Mouse (Mus musculus) CD4-positive, CD25-positive, alpha-beta regulatory T cell, adult 2 months (primary cell): ENCODE data around the gene Gm20388.
A peak's percentile ranks its signal among the peaks of the same experiment; 100 is the strongest.
"Not testable (repeated sequence)": the region's sequence is repeated elsewhere in the genome, so short reads cannot be mapped to it uniquely, and the experiment has no call there.

Experiments
- DNase-seq: peaks from one replicate; pipeline ENCODE4 v3.0.0-alpha.2; 2012; ENCODE audit warnings: low read depth, low spot score

Gene Gm20388

DNA sequence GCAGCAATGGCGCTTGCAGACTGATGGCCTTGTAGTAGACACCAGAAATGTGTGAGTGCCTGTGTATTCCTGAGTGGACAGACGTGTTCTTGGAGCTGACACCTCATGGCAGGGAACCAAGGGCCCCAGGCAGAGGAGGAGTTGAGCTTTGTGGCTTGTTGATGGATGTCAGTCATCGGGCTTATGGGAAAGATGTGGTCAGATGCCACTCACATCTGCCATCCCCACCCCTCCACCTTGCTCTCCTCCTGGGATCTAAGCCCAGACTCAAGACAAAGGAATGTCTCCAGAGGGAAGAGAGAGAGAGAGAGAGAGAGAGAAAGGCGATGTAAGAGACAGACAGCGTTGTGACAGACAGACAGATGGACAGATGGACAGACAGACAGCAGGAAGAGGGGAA is 1378.7 kb downstream of the Gm20388 start:
- no peak for DNase-seq

GRCm38 (mm10) chr8:121290547-121290946 is 1379.9 kb downstream of the Gm20388 start:
- no peak for DNase-seq

DNA sequence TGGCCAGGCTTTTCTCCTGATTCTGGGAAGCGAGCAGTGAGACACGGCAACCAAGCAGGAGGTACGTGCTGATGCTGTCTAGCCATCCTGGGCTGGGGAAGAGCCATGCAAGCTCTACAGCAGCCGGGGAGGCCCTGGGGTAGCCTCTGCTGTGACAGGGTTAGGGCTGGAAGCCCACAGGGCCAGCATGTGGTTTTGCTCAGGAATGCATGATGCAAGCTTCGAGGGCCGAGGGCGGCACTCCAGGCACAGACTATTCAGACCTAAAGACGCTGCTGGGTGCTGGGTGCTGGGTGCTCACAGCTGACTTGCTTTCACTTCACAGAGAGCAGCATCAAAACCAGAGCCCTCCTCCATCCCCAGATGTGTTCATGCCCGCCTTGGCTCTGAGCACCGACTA is 1382.8 kb downstream of the Gm20388 start:
- no peak for DNase-seq

GRCm38 (mm10) chr8:121294234-121295108 is 1383.8 kb downstream of the Gm20388 start:
- no peak for DNase-seq

DNA sequence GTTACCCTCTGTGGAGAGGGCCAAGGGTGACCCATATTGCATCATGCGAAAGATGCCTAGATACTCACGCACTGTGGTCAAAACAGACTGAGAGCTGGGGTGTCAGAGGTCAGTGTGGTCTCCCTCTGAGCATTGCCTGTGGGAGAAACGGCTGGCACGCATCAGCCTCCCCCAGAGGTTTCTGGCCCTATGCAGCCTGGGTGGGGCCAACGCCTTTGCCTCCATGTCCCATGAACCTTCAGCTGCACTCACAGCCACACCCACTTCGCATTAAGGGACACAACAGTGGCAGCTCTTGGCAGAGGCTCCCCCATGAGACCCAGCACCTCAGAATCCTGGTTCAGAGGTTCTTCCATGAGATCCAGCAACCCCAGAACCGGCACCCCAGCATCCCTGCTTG is 1385.4 kb downstream of the Gm20388 start:
- DNase-seq: no peak

DNA sequence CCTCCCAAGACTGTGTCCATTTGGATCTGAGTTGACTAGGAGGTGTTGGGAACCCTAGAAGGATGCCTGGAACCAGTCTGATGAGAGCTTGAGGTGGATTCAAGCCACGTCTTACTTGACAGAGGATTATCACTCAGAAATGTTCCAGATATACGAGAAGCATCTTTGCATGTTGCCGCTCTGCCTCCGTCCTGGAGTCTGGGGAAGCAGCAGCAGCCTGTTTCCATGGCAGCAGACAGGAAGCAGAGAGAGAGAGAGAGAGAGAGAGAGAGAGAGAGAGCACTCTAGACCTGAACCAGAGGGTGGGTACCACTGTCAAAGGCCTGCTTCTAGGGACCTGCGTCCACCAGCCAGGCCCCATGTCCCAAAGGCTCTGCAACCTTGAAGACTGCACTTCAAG is 1386.0 kb downstream of the Gm20388 start:
- no peak for DNase-seq

- no peak for DNase-seq
Observed at GRCm38 (mm10) chr8:121297299-121297698, 1386.7 kb downstream of the Gm20388 start.

- DNase-seq: no peak
Observed at GRCm38 (mm10) chr8:121300066-121300465, 1389.4 kb downstream of the Gm20388 start.

DNA sequence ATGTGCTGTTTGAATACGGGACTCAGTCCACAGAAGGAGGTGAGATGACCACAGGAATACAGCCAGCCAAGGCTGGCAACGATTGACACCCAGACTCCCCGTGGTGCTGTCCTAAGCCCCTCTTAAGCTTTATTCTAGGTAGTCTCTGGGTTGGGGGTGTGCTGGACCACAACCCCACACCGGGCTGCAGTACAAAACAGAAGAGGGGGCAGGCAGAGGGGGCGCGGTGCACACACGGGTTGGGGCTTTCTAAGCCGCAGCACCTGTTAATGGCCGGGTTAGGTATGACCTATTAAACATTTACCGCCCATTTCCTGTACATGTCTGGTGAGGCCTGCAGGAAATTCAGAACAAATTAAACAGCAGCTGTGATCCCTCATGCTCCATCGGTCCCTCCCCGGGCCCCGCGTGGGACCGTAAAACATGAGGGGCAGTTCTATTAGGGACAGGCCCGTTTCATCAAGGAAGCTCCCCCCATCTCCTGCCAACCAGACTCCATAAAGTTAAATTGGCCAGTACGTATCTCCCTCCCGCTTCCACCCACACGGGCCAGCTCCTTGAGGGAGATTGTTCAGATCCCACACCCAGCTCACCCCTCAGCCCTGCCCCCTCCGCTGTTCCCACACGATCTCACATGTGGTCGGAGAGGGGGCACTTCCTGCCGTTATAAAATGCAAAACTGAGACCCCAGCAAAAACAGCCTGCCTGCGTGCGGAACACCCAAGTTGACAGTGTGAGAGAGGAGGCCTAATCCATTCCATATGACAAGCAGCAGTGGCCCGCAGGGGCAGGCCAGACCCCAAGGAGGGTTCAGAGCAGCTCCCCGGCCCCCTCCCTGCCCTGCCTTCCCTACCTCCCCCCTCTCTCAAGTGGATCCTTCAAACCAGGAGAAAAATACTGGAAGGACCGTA is 1390.1 kb downstream of the Gm20388 start:
- peak; percentile 43 for DNase-seq

DNA sequence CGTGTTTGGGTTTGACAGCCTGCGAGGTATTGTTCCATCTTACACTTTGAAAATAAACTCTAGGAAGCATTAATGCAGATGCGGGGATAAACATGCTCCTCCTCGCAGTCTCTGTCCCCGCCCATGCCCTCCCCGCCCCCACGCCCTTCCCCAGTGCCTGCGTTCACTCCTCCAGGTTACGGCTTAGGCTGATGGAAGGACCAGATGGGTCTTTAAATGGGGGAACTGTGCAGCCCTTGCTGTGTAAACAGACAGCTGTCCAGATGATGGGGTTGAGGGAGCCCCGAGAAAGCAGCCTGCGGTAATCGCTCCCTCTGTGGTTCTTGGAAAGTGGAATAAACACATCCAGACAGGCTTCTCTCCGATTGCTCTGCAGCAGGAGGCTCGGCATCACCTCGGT is 1390.8 kb downstream of the Gm20388 start:
- peak; percentile 59 for DNase-seq

DNA sequence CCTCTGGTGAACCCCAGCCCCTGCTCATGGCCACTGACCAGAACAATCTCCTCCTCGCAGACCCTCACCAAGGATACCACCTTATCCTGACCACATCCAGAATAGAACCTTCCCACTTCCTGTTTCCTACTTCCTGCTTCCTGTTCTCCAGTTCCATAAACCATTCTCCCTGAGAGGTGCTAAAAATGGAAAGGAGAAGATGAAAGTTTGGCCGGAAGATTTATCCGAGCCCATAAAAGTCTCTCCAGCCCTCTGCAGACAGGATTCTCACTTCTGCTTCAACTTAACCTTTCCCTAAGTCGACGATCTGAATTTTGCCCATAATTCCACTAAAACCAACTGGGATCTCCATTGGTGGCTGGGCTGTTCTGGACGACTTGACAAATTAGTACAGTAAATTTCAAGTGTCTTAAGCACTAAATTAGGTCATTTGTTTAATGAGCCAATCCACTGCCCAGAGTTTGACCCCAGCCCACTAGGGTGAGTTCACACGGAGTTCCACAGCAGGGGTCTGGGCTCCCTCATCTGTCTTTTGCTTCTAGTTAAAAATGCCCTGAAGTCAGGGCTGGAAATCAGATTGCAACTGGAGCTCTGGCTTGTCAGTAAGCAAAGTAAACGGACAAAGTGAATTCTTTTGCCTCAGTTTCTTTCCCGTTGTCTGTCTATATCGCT is 1391.5 kb downstream of the Gm20388 start:
- DNase-seq: no peak

DNA sequence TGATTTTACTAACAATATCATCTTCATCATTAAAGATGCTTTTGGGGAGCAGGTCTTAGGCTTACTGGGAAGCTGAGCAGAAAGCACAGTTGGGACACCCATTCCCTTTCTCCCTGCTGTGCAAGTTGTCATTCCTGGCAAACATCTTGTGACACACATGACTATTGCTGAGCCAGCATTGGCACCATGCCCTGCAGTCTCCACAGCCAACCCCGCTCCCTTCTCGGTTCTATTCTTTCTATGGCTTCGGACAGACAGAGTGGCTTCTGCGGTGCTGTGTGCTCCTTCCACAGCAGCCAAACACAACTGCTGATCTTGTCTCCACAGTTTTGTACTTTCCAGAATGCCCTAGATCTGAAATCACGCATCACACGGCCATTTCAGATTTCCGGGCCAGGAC is 1397.1 kb downstream of the Gm20388 start:
- DNase-seq: no peak

GRCm38 (mm10) chr8:121310976-121311819 is 1400.6 kb downstream of the Gm20388 start:
- DNase-seq: no peak

DNA sequence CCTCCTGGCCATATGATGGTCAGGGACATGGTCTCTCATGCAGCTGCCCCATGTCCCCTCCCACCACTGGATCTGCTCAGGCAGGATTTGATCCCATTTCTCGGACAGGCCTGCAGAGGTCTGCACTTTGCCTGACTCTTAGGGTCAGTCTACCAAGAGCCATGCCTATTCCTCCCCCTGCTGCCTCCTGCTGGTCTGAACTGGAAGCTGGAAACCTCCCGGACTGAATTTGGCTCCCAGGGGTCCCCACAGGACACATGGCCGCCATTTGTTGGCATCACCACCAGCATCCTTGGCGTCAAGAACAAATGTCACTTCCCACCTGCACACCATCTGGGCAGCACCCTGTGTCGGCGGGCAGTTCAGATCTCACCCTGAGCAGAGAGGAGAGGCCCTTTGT is 1402.8 kb downstream of the Gm20388 start:
- no peak for DNase-seq

GRCm38 (mm10) chr8:121314036-121314435 is 1403.4 kb downstream of the Gm20388 start:
- DNase-seq: no peak

GRCm38 (mm10) chr8:121315569-121315968 is 1404.9 kb downstream of the Gm20388 start:
- no peak for DNase-seq

DNA sequence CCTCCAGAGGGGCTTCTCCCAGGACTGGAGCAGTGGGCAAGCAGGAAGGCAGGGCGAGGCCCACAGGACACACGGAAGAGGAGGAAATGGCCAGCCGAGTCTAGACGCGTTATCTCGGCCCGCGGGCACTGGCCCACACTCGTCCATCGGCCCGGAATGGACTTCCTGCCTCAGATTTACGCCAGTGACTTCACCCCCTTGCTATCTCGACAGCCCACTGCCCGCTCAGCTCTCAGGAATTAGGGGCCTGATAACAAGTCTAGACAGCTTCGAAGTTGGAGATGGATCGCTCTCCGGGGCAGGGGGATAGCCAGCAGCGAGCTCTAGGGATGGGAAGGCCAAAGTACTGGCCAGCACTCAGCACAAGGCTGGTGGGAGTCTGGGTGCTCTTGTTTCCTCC is 1405.4 kb downstream of the Gm20388 start:
- no peak for DNase-seq

GRCm38 (mm10) chr8:121318756-121319155 is 1408.1 kb downstream of the Gm20388 start:
- DNase-seq: not testable (repeated sequence)

- no peak for DNase-seq
Observed at GRCm38 (mm10) chr8:121319491-121319890, 1408.8 kb downstream of the Gm20388 start.

DNA sequence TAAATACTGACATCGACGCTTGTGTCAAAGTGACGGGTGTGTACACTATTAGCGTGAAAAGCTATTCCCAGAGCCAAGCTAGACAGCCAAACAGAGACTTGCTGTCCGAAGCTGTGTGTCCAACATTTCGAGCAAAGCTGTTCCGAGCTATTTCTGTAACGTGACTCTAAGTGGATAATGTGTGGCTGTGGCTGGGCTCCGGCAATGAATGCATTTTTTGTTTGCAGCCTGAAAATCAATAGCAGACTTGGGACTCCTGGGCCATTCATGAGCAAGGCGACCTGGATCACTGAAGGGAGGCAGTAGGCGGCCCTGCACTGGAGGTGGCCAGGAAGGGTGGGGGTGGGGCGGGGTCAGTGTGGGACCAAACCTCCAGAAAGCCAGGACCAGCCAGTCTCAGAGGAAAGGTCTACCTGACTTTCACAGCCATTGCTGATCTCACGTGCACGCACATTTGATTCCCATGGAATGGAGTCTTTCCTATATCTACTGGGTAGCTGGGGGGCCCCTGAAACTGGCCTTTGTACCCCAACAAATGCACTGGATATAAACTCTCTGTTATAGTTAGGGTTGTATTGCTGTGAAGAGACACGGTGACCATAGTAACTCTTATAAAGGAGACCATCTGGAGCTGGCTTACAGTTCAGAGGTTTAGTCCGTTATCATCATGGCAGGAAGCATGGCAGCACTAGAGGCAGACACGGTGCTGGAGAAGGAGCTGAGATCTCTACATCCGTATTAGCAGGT is 1415.7 kb downstream of the Gm20388 start:
- DNase-seq: no peak
